Mouse (Mus musculus) CH12.LX (cell line): ENCODE results near the gene Gm20388. TPM values are rescaled to one million over a fixed set of nuclear protein-coding genes. Genes with fewer than 3 reads are reported as not detected.
A peak's percentile ranks its signal among the peaks of the same experiment; 100 is the strongest.

Experiments
- DNase-seq: peaks from one replicate; pipeline ENCODE4 v3.0.0-alpha.2; 2013; ENCODE audit errors: extremely low read depth
- H3K27ac ChIP-seq: 2 replicates; pipeline ENCODE4 v1.5.1; 2012; ENCODE audit warnings: low read depth, mild to moderate bottlenecking, control low read depth, moderate library complexity; ENCODE audit not compliant: insufficient read depth
- H3K27me3 ChIP-seq: replicated peaks from 2 replicates; pipeline ENCODE3; 2012; ENCODE audit warnings: inconsistent platforms
- H3K36me3 ChIP-seq, 2 experiments: replicated peaks in 1 of 2; 2 replicates each; pipeline versions ENCODE3 to v1.6.1; 2012; ENCODE audit warnings: inconsistent platforms in 1 of 2, low read length in 1 of 2, mild to moderate bottlenecking in 1 of 2, mixed read lengths in 1 of 2, moderate library complexity in 1 of 2; ENCODE audit not compliant: control insufficient read depth in 1 of 2, insufficient read depth in 1 of 2
- H3K4me1 ChIP-seq, 2 experiments: 2 replicates each; pipeline ENCODE4 v1.6.1; 2012; ENCODE audit warnings: inconsistent platforms in 1 of 2, moderate library complexity in 1 of 2; ENCODE audit not compliant: insufficient read depth in 2 of 2, control insufficient read depth in 1 of 2
- H3K4me2 ChIP-seq: 2 replicates; pipeline ENCODE4 v1.6.1; 2012; ENCODE audit warnings: low read depth, mild to moderate bottlenecking, control low read depth; ENCODE audit not compliant: poor library complexity, insufficient read depth, severe bottlenecking
- H3K4me3 ChIP-seq, 3 experiments: fragments of 150-350 bp in 1 of 3; sonication (generic) in 1 of 3; replicated peaks in 1 of 3; 2 replicates each; pipeline versions ENCODE3 to v1.5.1; 2011 to 2012; ENCODE audit warnings: low read depth in 2 of 3, low read length in 2 of 3, mild to moderate bottlenecking in 2 of 3, moderate library complexity in 2 of 3, control low read depth in 1 of 3, improper control_type of control experiment in 1 of 3, inconsistent platforms in 1 of 3, mixed read lengths in 1 of 3; ENCODE audit not compliant: poor library complexity in 1 of 3
- H3K79me2 ChIP-seq: replicated peaks from 2 replicates; pipeline ENCODE4 v1.6.1; 2012; ENCODE audit warnings: mild to moderate bottlenecking, moderate library complexity; ENCODE audit not compliant: control insufficient read depth, poor library complexity, insufficient read depth, severe bottlenecking; ENCODE audit errors: extremely low read depth
- H3K9ac ChIP-seq: 2 replicates; pipeline ENCODE4 v1.6.1; 2012; ENCODE audit warnings: low read depth, mild to moderate bottlenecking, control low read depth, moderate library complexity; ENCODE audit not compliant: insufficient read depth
- H3K9me3 ChIP-seq: replicated peaks from 2 replicates; pipeline ENCODE3; 2012; ENCODE audit warnings: low read length, inconsistent platforms, mixed read lengths
- CHD1 ChIP-seq: IDR thresholded peaks from 2 replicates; pipeline ENCODE4 v1.6.1; 2012; ENCODE audit warnings: low read depth, low read length, improper control_type of control experiment, inconsistent platforms
- CHD2 ChIP-seq: IDR thresholded peaks from 2 replicates; pipeline ENCODE4 v1.6.1; 2011; ENCODE audit warnings: low read length, improper control_type of control experiment
- CTCF ChIP-seq, 2 experiments: IDR thresholded peaks in 1 of 2; conservative IDR thresholded peaks in 1 of 2; 2 replicates each; pipeline ENCODE4 v1.5.1; 2011 to 2012; ENCODE audit warnings: low read depth in 2 of 2, low read length in 2 of 2, improper control_type of control experiment in 1 of 2, inconsistent platforms in 1 of 2, mild to moderate bottlenecking in 1 of 2, moderate library complexity in 1 of 2
- ELF1 ChIP-seq: IDR thresholded peaks from 2 replicates; pipeline ENCODE4 v1.6.1; 2014; ENCODE audit warnings: low read depth, mild to moderate bottlenecking, inconsistent platforms, low read length, improper control_type of control experiment
- EP300 ChIP-seq: IDR thresholded peaks from 2 replicates; pipeline ENCODE4 v1.6.1; 2011; ENCODE audit warnings: low read length, improper control_type of control experiment
- ETS1 ChIP-seq: conservative IDR thresholded peaks from 2 replicates; pipeline ENCODE4 v1.6.1; 2012; ENCODE audit warnings: low read depth, mild to moderate bottlenecking, inconsistent platforms, low read length, improper control_type of control experiment, moderate library complexity
- GABPA ChIP-seq: IDR thresholded peaks from 2 replicates; pipeline ENCODE4 v1.6.1; 2012; ENCODE audit warnings: low read depth, low read length, improper control_type of control experiment, inconsistent platforms; ENCODE audit not compliant: insufficient replicate concordance
- JUN ChIP-seq: IDR thresholded peaks from 2 replicates; pipeline ENCODE4 v1.6.1; 2011; ENCODE audit warnings: low read depth, mild to moderate bottlenecking, low read length, improper control_type of control experiment, moderate library complexity; ENCODE audit not compliant: insufficient read depth
- JUND ChIP-seq: conservative IDR thresholded peaks from 2 replicates; pipeline ENCODE4 v1.6.1; 2011; ENCODE audit warnings: low read depth, low read length, improper control_type of control experiment
- KAT2A ChIP-seq: IDR thresholded peaks from 2 replicates; pipeline ENCODE4 v1.6.1; 2012; ENCODE audit warnings: low read length, improper control_type of control experiment, inconsistent platforms; ENCODE audit not compliant: insufficient replicate concordance
- MAFK ChIP-seq: IDR thresholded peaks from 2 replicates; pipeline ENCODE4 v1.6.1; 2011; ENCODE audit warnings: low read length, improper control_type of control experiment; ENCODE audit not compliant: insufficient replicate concordance
- MAZ ChIP-seq: IDR thresholded peaks from 2 replicates; pipeline ENCODE4 v1.6.1; 2012; ENCODE audit warnings: low read depth, mild to moderate bottlenecking, inconsistent platforms, low read length, improper control_type of control experiment, moderate library complexity
- MEF2A ChIP-seq: IDR thresholded peaks from 2 replicates; pipeline ENCODE4 v1.6.1; 2014; ENCODE audit warnings: low read depth, mild to moderate bottlenecking, inconsistent platforms, low read length, improper control_type of control experiment, borderline replicate concordance
- MXI1 ChIP-seq: IDR thresholded peaks from 2 replicates; pipeline ENCODE4 v1.6.1; 2011; ENCODE audit warnings: mild to moderate bottlenecking, low read depth, low read length, improper control_type of control experiment
- MYC ChIP-seq: IDR thresholded peaks from 2 replicates; pipeline ENCODE4 v1.6.1; 2011; ENCODE audit warnings: low read depth, mild to moderate bottlenecking, improper control_type of control experiment, low read length
- NRF1 ChIP-seq: IDR thresholded peaks from 2 replicates; pipeline ENCODE4 v1.6.1; 2014; ENCODE audit warnings: low read depth, mild to moderate bottlenecking, inconsistent platforms, low read length, improper control_type of control experiment, moderate library complexity
- PAX5 ChIP-seq: IDR thresholded peaks from 2 replicates; pipeline ENCODE4 v1.6.1; 2012; ENCODE audit warnings: low read length, inconsistent platforms, mixed read lengths
- POLR2A ChIP-seq: IDR thresholded peaks from 2 replicates; pipeline ENCODE4 v1.6.1; 2011; ENCODE audit warnings: low read depth, mild to moderate bottlenecking, improper control_type of control experiment, low read length
- POLR2AphosphoS2 ChIP-seq: IDR thresholded peaks from 2 replicates; pipeline ENCODE4 v1.6.1; 2011; ENCODE audit warnings: low read depth, low read length, improper control_type of control experiment
- RCOR1 ChIP-seq: conservative IDR thresholded peaks from 2 replicates; pipeline ENCODE4 v1.6.1; 2012; ENCODE audit warnings: low read depth, mild to moderate bottlenecking, inconsistent platforms, low read length, improper control_type of control experiment
- SIN3A ChIP-seq: IDR thresholded peaks from 2 replicates; pipeline ENCODE4 v1.6.1; 2012; ENCODE audit warnings: low read length, improper control_type of control experiment, inconsistent platforms
- SMC3 ChIP-seq: IDR thresholded peaks from 2 replicates; pipeline ENCODE4 v1.6.1; 2011; ENCODE audit warnings: low read depth, low read length, improper control_type of control experiment
- TBP ChIP-seq: conservative IDR thresholded peaks from 2 replicates; pipeline ENCODE4 v1.6.1; 2011; ENCODE audit warnings: low read depth, low read length, improper control_type of control experiment
- TCF12 ChIP-seq: IDR thresholded peaks from 2 replicates; pipeline ENCODE4 v1.6.1; 2014; ENCODE audit warnings: low read depth, mild to moderate bottlenecking, inconsistent platforms, low read length, improper control_type of control experiment
- UBTF ChIP-seq: IDR thresholded peaks from 2 replicates; pipeline ENCODE4 v1.6.1; 2012; ENCODE audit warnings: low read depth, mild to moderate bottlenecking, inconsistent platforms, low read length, improper control_type of control experiment, moderate library complexity
- USF1 ChIP-seq: IDR thresholded peaks from 2 replicates; pipeline ENCODE4 v1.6.1; 2014; ENCODE audit warnings: low read depth, mild to moderate bottlenecking, inconsistent platforms, low read length, improper control_type of control experiment
- USF2 ChIP-seq: conservative IDR thresholded peaks from 2 replicates; pipeline ENCODE4 v1.6.1; 2011; ENCODE audit warnings: low read depth, low read length, improper control_type of control experiment
- ZC3H11A ChIP-seq: IDR thresholded peaks from 2 replicates; pipeline ENCODE4 v1.6.1; 2012; ENCODE audit warnings: low read depth, mild to moderate bottlenecking, inconsistent platforms, low read length, improper control_type of control experiment
- ZKSCAN1 ChIP-seq: IDR thresholded peaks from 2 replicates; pipeline ENCODE4 v1.6.1; 2012; ENCODE audit warnings: low read depth, inconsistent platforms, low read length, improper control_type of control experiment, borderline replicate concordance
- ZMIZ1 ChIP-seq: IDR thresholded peaks from 2 replicates; pipeline ENCODE4 v1.6.1; 2012; ENCODE audit warnings: low read depth, mild to moderate bottlenecking, inconsistent platforms, low read length, improper control_type of control experiment
- dilution Hi-C: fragments of 300-500 bp; cut with MboI; formaldehyde crosslinking; loops from 2 replicates; pipeline ENCODE4 v1.14.3; 2020; ENCODE audit warnings: low sequenced_read_pairs; ENCODE audit not compliant: extremely low pct_unique_long_range_greater_than_20kb, extremely low pct_ligation_motif_present
- in situ Hi-C: fragments of 300-500 bp; cut with MboI; formaldehyde crosslinking; loops from 3 replicates; pipeline ENCODE4 v1.14.3; 2019; ENCODE audit warnings: low sequenced_read_pairs, low pct_ligation_motif_present, low pct_unique_long_range_greater_than_20kb, mixed read lengths
- polyA plus RNA-seq: library from polyadenylated mRNA; unstranded; fragments of >175 nt; gene quantifications from 2 replicates; pipeline ENCODE4 v1.2.1, GENCODE M21; 2012; ENCODE audit warnings: low read depth; ENCODE audit not compliant: insufficient read length
- total RNA-seq, 2 experiments: library from RNA; depleted of rRNA; stranded (reverse); fragments of 300-350 nt in 1 of 2; fragments of >200 nt in 1 of 2; gene quantifications; 2 replicates each; pipeline ENCODE4 v1.2.3; 2012 to 2014

Gene Gm20388
- total and polyA plus RNA-seq, 3 experiments = 14.8 to 26.3 (median 22.2) TPM

GRCm38 (mm10) chr8:123064809-123065213 is 3154.2 kb downstream of the Gm20388 start:
- peak overlapping the region; percentile 58 to 98 (median 76) for H3K4me3 ChIP-seq
- dilution Hi-C loops (no loop called here), in situ Hi-C loops (no loop called here)
- no peaks in the 10 kb centered on the region for H3K27me3 ChIP-seq
- no peaks in the 10 kb centered on the region for H3K9me3 ChIP-seq
- DNase-seq = peak; percentile 73
- peaks cover 0 to 29% of the 10 kb centered on the region in 2 experiments for H3K36me3 ChIP-seq
- H3K4me1 ChIP-seq = peaks cover 7 to 26% of the 10 kb centered on the region in 2 experiments
- H3K4me2 ChIP-seq = peak overlapping the region; percentile 69
- H3K79me2 ChIP-seq = peaks cover 11% of the 10 kb centered on the region
- peak overlapping the region; percentile 69 for H3K9ac ChIP-seq
- peak overlapping the region; percentile 27; the same call in 1 of the 2 replicates for H3K27ac ChIP-seq
- TF ChIP-seq CHD1 (peak; percentile 79; the same call in 1 of the 2 replicates), POLR2A (no peak), MAZ (0 out of 2 replicates have a peak, but pooled peaks have one; percentile 49)
- TF ChIP-seq, all 38 proteins: peak for 2

- Histone ChIP-seq H3K79me2 (peaks cover 11% of the 10 kb centered on the region), H3K27me3 (no peaks in the 10 kb centered on the region), H3K27ac (peak overlapping the region; percentile 62), H3K9me3 (no peaks in the 10 kb centered on the region), H3K36me3 (peaks cover 0 to 30% of the 10 kb centered on the region in 2 experiments), H3K4me2 (peak overlapping the region; percentile 85; the same call in 1 of the 2 replicates), H3K4me1 (peaks cover 7 to 26% of the 10 kb centered on the region in 2 experiments), H3K4me3 (peak overlapping the region; percentile 82 to 98 (median 98)), H3K9ac (peak overlapping the region; percentile 84)
- peak; percentile 96 for DNase-seq
- dilution Hi-C loops = no loop called here
- in situ Hi-C loops = no loop called here
- TF ChIP-seq TCF12 (peak; percentile 81), PAX5 (no peak), MAZ (0 out of 2 replicates have a peak, but pooled peaks have one; percentile 14), MAFK (0 out of 2 replicates have a peak, but pooled peaks have one; percentile 42), GABPA (no peak), UBTF (peak; percentile 48), EP300 (no peak), USF1 (no peak), TBP (peak; percentile 74), KAT2A (peak; percentile 69; the same call in 1 of the 2 replicates), CHD2 (peak; percentile 61), ZC3H11A (no peak), ZMIZ1 (peak; percentile 82; the same call in 1 of the 2 replicates), ZKSCAN1 (no peak), MYC (no peak; the same call in 1 of the 2 replicates), CTCF (conservative IDR thresholded peaks at IDR 0.05 in 1 of 2, IDR thresholded peaks at IDR 0.05 in 1 of 2; ENCODE audit: low read depth in 2 of 2, low read length in 2 of 2) (peak in 1 of 2 experiments; percentile 58; a peak in 2 of 4 replicates), POLR2AphosphoS2 (peak; percentile 91), SIN3A (peak; percentile 68; the same call in 1 of the 2 replicates), JUND (no peak; the same call in 1 of the 2 replicates), ETS1 (no peak; the same call in 1 of the 2 replicates), NRF1 (peak; percentile 96), RCOR1 (peak; percentile 47), MXI1 (peak; percentile 78; the same call in 1 of the 2 replicates), ELF1 (peak; percentile 82), MEF2A (peak; percentile 43; the same call in 1 of the 2 replicates), SMC3 (peak; percentile 67), JUN (no peak), USF2 (no peak)
These were observed 3154.8 kb downstream of the Gm20388 start for GRCm38 (mm10) chr8:123065214-123066100.
